In the genomic region with DNA sequence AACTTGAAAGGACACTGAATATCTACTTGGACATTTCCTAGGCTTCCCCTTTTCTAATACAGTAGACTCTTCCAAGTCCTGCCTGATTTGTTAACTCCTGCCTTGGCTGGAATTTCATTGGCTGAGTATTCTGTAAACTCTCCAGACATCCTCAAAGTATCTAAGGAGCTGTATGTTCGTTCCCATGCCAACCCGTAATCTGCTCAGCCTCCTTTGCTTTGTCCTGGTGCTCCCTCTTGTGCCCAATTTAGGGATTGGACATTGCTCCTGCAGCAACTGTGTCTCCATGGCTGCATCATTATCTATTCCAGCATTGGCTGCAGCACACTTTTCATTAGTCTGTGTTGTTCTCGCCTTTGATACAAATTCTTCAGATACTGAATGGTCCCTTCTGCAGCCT, we compare ENCODE assay signal across 9 mouse cellular contexts. TPM values are rescaled to one million over a fixed set of nuclear protein-coding genes. Genes with fewer than 3 reads are reported as not detected.
DNase-seq lines count a peak whose midpoint lies in the region; ATAC-seq and TF ChIP-seq lines count a peak whose summit lies in the region.
"Had no signal": no experiment of that assay in that cellular context is flagged by ENCODE, and none has a peak within 500 bp of the region (broad histone marks: within the 10 kb centered on the region; RNA-seq: fewer than 3 reads in every experiment).

No protein-coding gene starts in this region.

- peaks cover 19% of the 10 kb centered on the region for H3K36me3 ChIP-seq in ES-Bruce4 (ENCODE audit: control insufficient read depth, insufficient read depth, low read length, poor library complexity, severe bottlenecking)

- no peak for TF ChIP-seq EP300 in ES-Bruce4 (IDR thresholded peaks at IDR 0.05; ENCODE audit: insufficient read depth, low read depth, low read length)

- DNase-seq in brain, adult 2 months (ENCODE audit: low read depth, low spot score) = peak; percentile 98
- peak; percentile 74 to 77 for DNase-seq in heart, postnatal 10 days
- peak; percentile 77 to 80 for DNase-seq in kidney, postnatal 4 days
- peak; percentile 60 to 74 for DNase-seq in lung, adult 18-20 months
- peak; percentile 49 for DNase-seq in ovary, postnatal 14 days (ENCODE audit: low spot score)

- no peak overlapping the region for H3K4me3 ChIP-seq in ES-Bruce4 (ENCODE audit: low read depth, low read length)
- no peak overlapping the region for H3K4me3 ChIP-seq in embryonic fibroblast, embryonic 13.5 days (ENCODE audit: insufficient read depth, low read length)

- no peaks in the 10 kb centered on the region for H3K27me3 ChIP-seq in ES-Bruce4 (ENCODE audit: control insufficient read depth, insufficient read depth, low read length, poor library complexity, severe bottlenecking)

- no peak for ATAC-seq in monocyte, adult 5-6 weeks (replicated peaks; ENCODE audit: insufficient number of reproducible peaks, low FRiP score, low TSS enrichment, poor library complexity, severe bottlenecking)

- no peak overlapping the region for H3K27ac ChIP-seq in ES-Bruce4 (ENCODE audit: insufficient read depth, low read length)
- no peak overlapping the region for H3K27ac ChIP-seq in embryonic fibroblast, embryonic 13.5 days (ENCODE audit: insufficient read depth, low read length)

- H3K9ac ChIP-seq in ES-Bruce4 (ENCODE audit: low read depth, poor library complexity, severe bottlenecking) = no peak overlapping the region

- intact Hi-C loops in heart, postnatal 10 days (cut with DNase I) = loop anchor here (1.0 kb wide), 1 partner anchor 157 kb away; no protein-coding TSS in a partner anchor

- TF ChIP-seq CTCF in ES-Bruce4 (IDR thresholded peaks at IDR 0.05; ENCODE audit: low read depth, low read length) = peak; percentile 61
- TF ChIP-seq CTCF in embryonic fibroblast, embryonic 13.5 days (IDR thresholded peaks at IDR 0.05; ENCODE audit: borderline replicate concordance, insufficient read depth, low read length) = peak; percentile 81; the same call in 1 of the 2 replicates

- H3K4me1 ChIP-seq in ES-Bruce4 (ENCODE audit: control insufficient read depth, insufficient read depth, low read length) = no peaks in the 10 kb centered on the region
- no peaks in the 10 kb centered on the region for H3K4me1 ChIP-seq in embryonic fibroblast, embryonic 13.5 days (ENCODE audit: control insufficient read depth, insufficient read depth, low read length)

- no peak for TF ChIP-seq POLR2A in ES-Bruce4 (IDR thresholded peaks at IDR 0.05; ENCODE audit: insufficient read depth, low read length)
- no peak for TF ChIP-seq POLR2A in embryonic fibroblast, embryonic 13.5 days (IDR thresholded peaks at IDR 0.05; ENCODE audit: low read depth, low read length)

- H3K9me3 ChIP-seq in ES-Bruce4 (replicated peaks; ENCODE audit: control insufficient read depth, insufficient read depth, low read length, poor library complexity, severe bottlenecking) = peaks cover 13% of the 10 kb centered on the region

RNA-seq across cellular contexts. Expression of a gene that starts 42.7 kb away (rescaled TPM):
- polyA plus RNA-seq in ES-Bruce4 (2011; ENCODE audit: insufficient read depth, insufficient read length, low read depth, missing spikeins) = 5.8 and 6.4 TPM in 2 replicates
- polyA plus RNA-seq in embryonic fibroblast, embryonic 13.5 days (2011; ENCODE audit: insufficient read length, low read depth, missing spikeins) = 2.0 and 2.4 TPM in 2 replicates
- 1 to 10 TPM; 3.0 to 4.4 TPM for total RNA-seq in heart, postnatal 10 days (2021)
- total RNA-seq in monocyte, adult 5-6 weeks (2017) = 6.1 to 9.0 TPM (median 8.2 TPM) in 3 replicates

RNA-seq across cellular contexts. Expression of a gene that starts 45.7 kb away (rescaled TPM):
- not detected in 2 replicates for polyA plus RNA-seq in ES-Bruce4 (2011; ENCODE audit: insufficient read depth, insufficient read length, low read depth, missing spikeins)
- not detected in 2 replicates for polyA plus RNA-seq in embryonic fibroblast, embryonic 13.5 days (2011; ENCODE audit: insufficient read length, low read depth, missing spikeins)
- not detected for total RNA-seq in heart, postnatal 10 days (2021)
- 0.19 TPM in 1 of 3 replicates, not detected in the others for total RNA-seq in monocyte, adult 5-6 weeks (2017)
- total RNA-seq: gastrocnemius, postnatal 4 days had no signal
